Mouse (Mus musculus) heart, adult 2 months (tissue): Measurements from ENCODE around the gene Gm10271.
A peak's percentile ranks its signal among the peaks of the same experiment; 100 is the strongest.

Experiments
- CTCF ChIP-seq: fragments of 200-600 bp; IDR thresholded peaks from 2 replicates; pipeline ENCODE4 v1.8.1; 2022; ENCODE audit warnings: antibody characterized with exemption, mild to moderate bottlenecking, moderate library complexity
- POLR2A ChIP-seq: fragments of 200-500 bp; IDR thresholded peaks from 2 replicates; pipeline ENCODE4 v1.6.1; 2011; ENCODE audit warnings: mild to moderate bottlenecking, low read depth, low read length, control low read depth; ENCODE audit not compliant: insufficient read depth

DNA sequence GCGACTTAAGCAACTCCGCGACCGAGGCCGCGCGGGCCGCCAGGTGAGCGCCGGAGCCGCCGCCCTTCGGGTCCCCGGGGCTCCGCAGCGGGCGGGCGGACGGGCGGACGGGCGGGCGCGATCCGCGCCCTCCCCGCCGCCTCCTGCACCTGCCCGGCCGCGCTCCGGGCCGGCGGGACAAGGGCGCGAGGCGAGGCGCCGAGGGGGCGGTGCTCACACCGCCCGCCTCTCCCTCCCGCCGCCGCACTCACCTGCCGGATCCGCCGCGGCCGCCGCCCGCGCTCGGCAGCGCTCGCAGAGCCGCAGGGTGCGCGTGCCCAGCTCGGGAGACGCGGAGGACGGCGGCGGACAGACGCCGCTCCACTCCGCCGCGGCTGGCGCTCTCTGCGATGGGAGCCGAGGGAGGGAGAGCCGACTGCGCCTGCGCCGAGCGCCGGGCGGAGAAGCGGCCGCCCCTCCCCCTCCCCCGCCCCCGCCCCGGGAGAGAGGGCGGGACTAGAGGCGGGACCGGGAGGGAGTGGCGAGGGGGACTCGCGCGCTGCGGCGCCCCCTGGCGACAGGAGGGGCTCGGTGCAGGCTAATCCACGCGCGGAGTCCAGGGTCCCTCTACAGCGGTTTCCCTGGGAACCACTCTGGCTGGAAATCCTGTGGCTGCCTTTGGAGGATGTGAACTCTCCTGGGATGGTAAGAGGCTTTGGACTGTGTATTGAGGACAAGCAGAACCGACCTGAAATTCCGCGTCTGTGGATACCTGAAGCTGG is 22.2 kb downstream of the Gm10271 start, which contains the start of gene Rab3ip:
- TF ChIP-seq CTCF (no peak; the same call in none of the 2 replicates), POLR2A (peak; percentile 59; the same call in 1 of the 2 replicates)
